Mouse (Mus musculus) forebrain, embryonic 15.5 days (tissue): ENCODE measurements at regions not wholly inside any gene's neighbourhood (a gene's known extent, or its start where the extent isn't known, plus 50 kb on each side); places are given as distances from the start of the nearest gene placed in this dataset.

Source experiments
- ATAC-seq: fragments of 200-750 bp; cut with Nextera tagmentation; replicated peaks from 2 replicates; pipeline ENCODE4 v1.8.0; 2017; ENCODE audit warnings: mild to moderate bottlenecking, moderate TSS enrichment, moderate library complexity
- H3K27ac ChIP-seq: fragments of 300-500 bp; sonication (generic); replicated peaks from 2 replicates; pipeline ENCODE4 v1.5.1; 2015; ENCODE audit warnings: mild to moderate bottlenecking, inconsistent platforms
- H3K27me3 ChIP-seq: fragments of 300-500 bp; sonication (generic); 2 replicates; pipeline ENCODE4 v1.6.1; 2015; ENCODE audit warnings: inconsistent platforms
- H3K36me3 ChIP-seq: fragments of 300-500 bp; sonication (generic); 2 replicates; pipeline ENCODE4 v1.6.1; 2015; ENCODE audit warnings: mild to moderate bottlenecking, inconsistent platforms
- H3K4me1 ChIP-seq: fragments of 300-500 bp; sonication (generic); 2 replicates; pipeline ENCODE4 v1.6.1; 2015; ENCODE audit warnings: inconsistent platforms
- H3K4me2 ChIP-seq: fragments of 300-500 bp; sonication (generic); replicated peaks from 2 replicates; pipeline ENCODE4 v1.6.1; 2015; ENCODE audit warnings: mild to moderate bottlenecking, inconsistent platforms
- H3K4me3 ChIP-seq: fragments of 300-500 bp; sonication (generic); 2 replicates; pipeline ENCODE4 v1.5.1; 2015; ENCODE audit warnings: mild to moderate bottlenecking, inconsistent platforms
- H3K9ac ChIP-seq: fragments of 300-500 bp; sonication (generic); replicated peaks from 2 replicates; pipeline ENCODE4 v1.6.1; 2015; ENCODE audit warnings: mild to moderate bottlenecking, inconsistent platforms
- H3K9me3 ChIP-seq: fragments of 300-500 bp; sonication (generic); 2 replicates; pipeline ENCODE4 v1.6.1; 2016; ENCODE audit warnings: inconsistent platforms
- WGBS: fragments of 180-500 bp; shearing (Covaris S2); methylation state at CpG from one replicate; pipeline ENCODE4 v1.1.7; 2015; ENCODE audit warnings: mixed read lengths; 5-methylcytosine and 5-hydroxymethylcytosine counted together

- Histone ChIP-seq H3K4me1 (peaks cover 18% of the 10 kb centered on the region), H3K4me3 (no peak overlapping the region), H3K4me2 (no peak overlapping the region), H3K9ac (no peak overlapping the region), H3K27me3 (no peaks in the 10 kb centered on the region), H3K9me3 (no peaks in the 10 kb centered on the region), H3K27ac (no peak overlapping the region), H3K36me3 (no peaks in the 10 kb centered on the region)
- 61% methylated on average over 5 of the region's 5 CpGs for WGBS
- no peak for ATAC-seq
Observed at GRCm38 (mm10) chr9:61681406-61681805, 232.9 kb downstream of the Rplp1 start.

- peaks cover 23% of the 10 kb centered on the region for H3K4me1 ChIP-seq
- H3K9me3 ChIP-seq, result no peaks in the 10 kb centered on the region
- no peak for ATAC-seq
- no peaks in the 10 kb centered on the region for H3K27me3 ChIP-seq
- H3K4me2 ChIP-seq, result no peak overlapping the region
- no peak overlapping the region for H3K27ac ChIP-seq
- no peak overlapping the region for H3K4me3 ChIP-seq
- no peaks in the 10 kb centered on the region for H3K36me3 ChIP-seq
- whole genome bisulfite sequencing, result 51% methylated on average over 5 of the region's 6 CpGs
- no peak overlapping the region for H3K9ac ChIP-seq
Observed at GRCm38 (mm10) chr9:61680911-61681311, 233.4 kb downstream of the Rplp1 start.

DNA sequence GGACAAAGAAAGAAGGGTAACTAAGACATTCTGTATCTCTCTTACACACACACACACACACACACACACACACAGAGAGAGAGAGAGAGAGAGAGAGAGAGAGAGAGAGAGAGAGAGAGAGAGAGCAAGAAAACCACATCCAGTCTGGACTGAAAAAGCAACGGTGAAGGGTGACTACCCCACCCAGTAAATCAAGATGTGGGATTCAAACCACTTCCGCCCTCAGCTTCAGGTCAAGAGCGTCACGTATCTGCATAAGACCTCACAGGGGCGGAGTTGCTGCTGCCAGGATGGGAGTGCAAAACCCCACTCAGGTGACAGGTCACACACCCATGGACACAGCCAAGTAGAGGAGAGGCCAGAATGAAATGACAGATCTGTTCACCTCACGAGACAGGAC lies 234.7 kb downstream of the Rplp1 start:
- 92% methylated on average over 6 of the region's 6 CpGs for WGBS
- H3K36me3 ChIP-seq, result no peaks in the 10 kb centered on the region

DNA sequence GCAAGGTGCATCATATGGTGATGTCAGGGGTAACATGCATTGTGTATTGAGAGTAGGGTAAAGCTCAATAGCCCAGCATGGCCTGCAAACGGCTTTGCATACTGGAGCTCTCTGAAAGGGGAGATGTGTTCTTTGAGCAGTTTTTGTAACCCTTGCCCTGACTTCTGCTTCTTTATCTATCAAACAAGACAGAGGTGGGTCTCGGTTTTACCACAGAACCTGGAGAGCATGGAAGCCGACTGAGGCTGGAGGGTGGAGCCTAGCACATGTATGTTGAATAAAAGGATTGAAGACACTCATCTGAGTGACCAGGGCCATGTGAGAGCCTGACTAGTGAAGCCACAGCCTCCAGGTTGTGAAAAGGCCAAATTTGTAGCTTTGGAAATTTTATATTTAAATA lies 236.7 kb downstream of the Rplp1 start:
- H3K27me3 ChIP-seq, result no peaks in the 10 kb centered on the region
- no peak for ATAC-seq
- no peak overlapping the region for H3K9ac ChIP-seq
- peak overlapping the region; percentile 34; the same call in 1 of the 2 replicates for H3K27ac ChIP-seq
- H3K4me3 ChIP-seq, result no peak overlapping the region
- no peak overlapping the region for H3K4me2 ChIP-seq
- 71% methylated on average over 3 of the region's 3 CpGs for WGBS
- no peaks in the 10 kb centered on the region for H3K36me3 ChIP-seq
- H3K9me3 ChIP-seq, result no peaks in the 10 kb centered on the region
- peaks cover 25% of the 10 kb centered on the region for H3K4me1 ChIP-seq

More for the DNA sequence above, 234.7 kb downstream of the Rplp1 start:
- ATAC-seq, result no peak
- Histone ChIP-seq H3K4me2 (no peak overlapping the region), H3K9me3 (no peaks in the 10 kb centered on the region), H3K4me3 (no peak overlapping the region), H3K27me3 (no peaks in the 10 kb centered on the region), H3K9ac (no peak overlapping the region), H3K27ac (no peak overlapping the region), H3K4me1 (peaks cover 25% of the 10 kb centered on the region)

DNA sequence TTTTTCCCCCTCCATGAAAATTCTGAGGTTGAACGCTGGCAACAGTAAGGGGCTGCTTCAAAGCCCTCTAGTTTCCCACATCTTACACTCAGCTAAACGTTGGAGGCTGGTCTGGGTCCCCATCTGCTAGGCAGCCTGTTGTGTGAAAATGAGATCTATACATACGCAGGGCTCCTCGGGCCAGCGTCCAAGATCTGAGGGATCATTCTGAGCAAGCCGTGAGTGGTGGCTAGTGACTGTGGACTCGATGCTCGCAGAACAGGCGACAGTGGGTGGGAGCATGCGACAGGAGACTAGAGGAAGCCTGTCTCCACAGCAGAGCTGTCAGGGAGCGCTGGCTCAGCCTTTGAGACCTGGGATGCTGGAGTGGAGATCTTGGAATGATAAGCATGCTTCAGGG lies 237.3 kb downstream of the Rplp1 start:
- 45% methylated on average over 11 of the region's 11 CpGs for WGBS
- Histone ChIP-seq H3K9me3 (no peaks in the 10 kb centered on the region), H3K27ac (peak overlapping the region; percentile 53), H3K27me3 (no peaks in the 10 kb centered on the region), H3K4me1 (peaks cover 25% of the 10 kb centered on the region), H3K36me3 (no peaks in the 10 kb centered on the region), H3K4me2 (no peak overlapping the region), H3K4me3 (no peak overlapping the region), H3K9ac (no peak overlapping the region)
- peak; percentile 72 for ATAC-seq

- Histone ChIP-seq H3K9me3 (no peaks in the 10 kb centered on the region), H3K4me2 (no peak overlapping the region), H3K4me1 (peaks cover 19% of the 10 kb centered on the region), H3K9ac (no peak overlapping the region), H3K36me3 (no peaks in the 10 kb centered on the region), H3K27me3 (no peaks in the 10 kb centered on the region), H3K27ac (no peak overlapping the region), H3K4me3 (no peak overlapping the region)
- 88% methylated on average over 2 of the region's 2 CpGs for WGBS
- no peak for ATAC-seq
Observed at GRCm38 (mm10) chr9:61675366-61675765, 239.0 kb downstream of the Rplp1 start.

DNA sequence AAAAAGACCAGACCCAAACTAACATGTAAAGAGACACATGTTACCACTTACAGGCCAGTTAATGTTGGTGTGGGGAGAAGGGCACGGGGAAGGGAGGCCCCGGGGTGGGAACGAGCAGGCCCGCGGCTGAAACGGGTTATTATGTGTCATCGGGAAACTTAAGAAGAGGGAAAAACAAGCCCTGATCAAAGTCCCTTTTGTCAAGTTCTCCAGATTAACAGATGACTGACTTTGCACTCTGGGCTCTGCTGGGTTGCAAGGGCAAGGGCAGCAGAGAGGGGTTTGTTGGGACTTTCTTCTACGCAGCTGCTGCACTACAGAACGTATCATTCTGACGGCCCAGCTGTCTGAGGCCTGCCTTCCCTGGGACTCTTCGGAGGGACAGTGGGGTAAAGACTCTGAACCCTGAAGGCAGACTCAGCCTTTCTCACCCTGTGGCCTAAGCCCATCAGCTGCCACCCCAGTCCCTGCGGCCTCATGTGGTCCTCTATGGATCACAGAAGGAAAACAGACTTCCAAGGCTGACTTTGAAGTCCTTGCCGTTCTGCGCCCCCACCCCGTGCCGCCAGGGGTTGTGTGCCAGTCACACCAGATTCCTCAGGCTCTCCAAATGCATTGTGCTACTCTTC lies 240.7 kb downstream of the Rplp1 start:
- no peak for ATAC-seq
- Histone ChIP-seq H3K4me1 (peaks cover 19% of the 10 kb centered on the region), H3K27me3 (no peaks in the 10 kb centered on the region), H3K27ac (no peak overlapping the region), H3K9me3 (no peaks in the 10 kb centered on the region), H3K4me3 (no peak overlapping the region), H3K9ac (no peak overlapping the region), H3K36me3 (no peaks in the 10 kb centered on the region), H3K4me2 (no peak overlapping the region)
- WGBS, result 71% methylated on average over 16 of the region's 16 CpGs

GRCm38 (mm10) chr9:61670986-61671385 lies 243.4 kb downstream of the Rplp1 start:
- WGBS, result 93% methylated on average over 4 of the region's 4 CpGs
- H3K4me2 ChIP-seq, result no peak overlapping the region

GRCm38 (mm10) chr9:61669729-61670520 lies 244.4 kb downstream of the Rplp1 start:
- H3K27ac ChIP-seq, result no peak overlapping the region
- H3K9me3 ChIP-seq, result no peaks in the 10 kb centered on the region
- 48% methylated on average over 10 of the region's 10 CpGs for WGBS
- no peak for ATAC-seq
- no peak overlapping the region for H3K4me3 ChIP-seq
- no peaks in the 10 kb centered on the region for H3K27me3 ChIP-seq
- no peaks in the 10 kb centered on the region; the same call in 1 of the 2 replicates for H3K4me1 ChIP-seq
- no peak overlapping the region for H3K9ac ChIP-seq
- H3K4me2 ChIP-seq, result no peak overlapping the region
- H3K36me3 ChIP-seq, result no peaks in the 10 kb centered on the region

More at GRCm38 (mm10) chr9:61670986-61671385, 243.4 kb downstream of the Rplp1 start:
- Histone ChIP-seq H3K27me3 (no peaks in the 10 kb centered on the region), H3K4me3 (no peak overlapping the region), H3K9me3 (no peaks in the 10 kb centered on the region), H3K36me3 (no peaks in the 10 kb centered on the region), H3K9ac (no peak overlapping the region), H3K27ac (no peak overlapping the region), H3K4me1 (peaks cover 3% of the 10 kb centered on the region; the same call in 1 of the 2 replicates)
- ATAC-seq, result no peak

DNA sequence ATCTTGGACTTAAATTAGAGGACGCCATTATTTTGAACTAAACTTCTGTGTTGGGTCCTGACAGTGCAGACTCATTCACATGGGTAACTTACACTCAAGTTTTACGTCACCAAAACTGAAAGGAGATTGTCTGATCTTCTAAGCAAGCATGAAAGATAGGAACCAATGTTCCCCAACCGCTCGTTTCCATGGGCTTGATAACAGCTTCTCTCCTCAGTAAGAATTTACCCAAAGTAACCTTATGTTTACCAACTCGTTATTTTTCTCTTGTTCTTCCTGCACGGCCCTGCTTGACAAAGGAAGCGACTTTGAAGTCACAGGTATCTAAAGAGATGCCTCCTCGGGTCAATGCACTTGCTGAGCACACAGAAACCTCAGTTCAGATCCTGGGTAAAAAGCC lies 245.6 kb downstream of the Rplp1 start:
- H3K4me2 ChIP-seq, result no peak overlapping the region
- WGBS, result 65% methylated on average over 8 of the region's 8 CpGs
- H3K4me1 ChIP-seq, result no peaks in the 10 kb centered on the region; the same call in 1 of the 2 replicates
- no peak for ATAC-seq
- no peaks in the 10 kb centered on the region for H3K9me3 ChIP-seq
- no peak overlapping the region for H3K27ac ChIP-seq
- H3K9ac ChIP-seq, result no peak overlapping the region
- H3K27me3 ChIP-seq, result no peaks in the 10 kb centered on the region
- H3K36me3 ChIP-seq, result no peaks in the 10 kb centered on the region
- no peak overlapping the region for H3K4me3 ChIP-seq

GRCm38 (mm10) chr9:61668157-61668697 lies 246.1 kb downstream of the Rplp1 start:
- Histone ChIP-seq H3K4me1 (no peaks in the 10 kb centered on the region; the same call in 1 of the 2 replicates), H3K27ac (no peak overlapping the region), H3K4me2 (no peak overlapping the region), H3K9me3 (no peaks in the 10 kb centered on the region), H3K9ac (no peak overlapping the region), H3K4me3 (no peak overlapping the region), H3K27me3 (no peaks in the 10 kb centered on the region), H3K36me3 (no peaks in the 10 kb centered on the region)
- 88% methylated on average over 1 of the region's 1 CpGs for WGBS
- no peak for ATAC-seq

GRCm38 (mm10) chr9:61667453-61668074 lies 246.8 kb downstream of the Rplp1 start:
- Histone ChIP-seq H3K4me3 (no peak overlapping the region), H3K27ac (no peak overlapping the region), H3K27me3 (no peaks in the 10 kb centered on the region), H3K9ac (no peak overlapping the region), H3K36me3 (no peaks in the 10 kb centered on the region), H3K4me2 (no peak overlapping the region), H3K4me1 (no peaks in the 10 kb centered on the region; the same call in 1 of the 2 replicates), H3K9me3 (no peaks in the 10 kb centered on the region)
- ATAC-seq, result no peak
- WGBS, result 42% methylated on average over 4 of the region's 4 CpGs
